In genomic region chr5:80783892-80784291, GRCm38 (mm10) we compare ENCODE assay signal across 17 mouse cellular contexts.
DNase-seq lines count a peak whose midpoint lies in the region; ATAC-seq lines count a peak whose summit lies in the region.
"Had no signal": no experiment of that assay in that cellular context is flagged by ENCODE, and none has a peak within 500 bp of the region (broad histone marks: within the 10 kb centered on the region; RNA-seq: fewer than 3 reads in every experiment).

No protein-coding gene starts in this region.

- H3K4me3 ChIP-seq in midbrain, embryonic 11.5 days (ENCODE audit: low read depth, low read length), result no peak overlapping the region
- H3K4me3 ChIP-seq in forebrain, embryonic 12.5 days (replicated peaks), result no peak overlapping the region
- H3K4me3 ChIP-seq in hindbrain, embryonic 13.5 days, result no peak overlapping the region
- H3K4me3 ChIP-seq: liver, embryonic 13.5 days had no signal

- H3K27ac ChIP-seq in midbrain, embryonic 11.5 days (ENCODE audit: low read depth, low read length), result no peak overlapping the region
- H3K27ac ChIP-seq in forebrain, embryonic 12.5 days, result no peak overlapping the region
- H3K27ac ChIP-seq in hindbrain, embryonic 13.5 days, result no peak overlapping the region
- H3K27ac ChIP-seq: hindbrain, postnatal 0 days; liver, embryonic 13.5 days had no signal

- no peaks in the 10 kb centered on the region for H3K9me3 ChIP-seq in midbrain, embryonic 11.5 days (ENCODE audit: control insufficient read depth, low read length)
- no peaks in the 10 kb centered on the region for H3K9me3 ChIP-seq in forebrain, embryonic 12.5 days
- H3K9me3 ChIP-seq in hindbrain, embryonic 13.5 days, result no peaks in the 10 kb centered on the region
- H3K9me3 ChIP-seq: liver, embryonic 13.5 days had no signal

- H3K27me3 ChIP-seq in midbrain, embryonic 11.5 days (ENCODE audit: control insufficient read depth, insufficient read depth, low read length), result no peaks in the 10 kb centered on the region
- no peaks in the 10 kb centered on the region for H3K27me3 ChIP-seq in forebrain, embryonic 12.5 days
- no peaks in the 10 kb centered on the region for H3K27me3 ChIP-seq in hindbrain, embryonic 13.5 days
- H3K27me3 ChIP-seq: liver, embryonic 13.5 days had no signal

- WGBS in midbrain, embryonic 11.5 days, result 81% methylated on average over 4 of the region's 4 CpGs
- 94% methylated on average over 4 of the region's 4 CpGs for WGBS in forebrain, embryonic 12.5 days
- WGBS in hindbrain, embryonic 13.5 days, result 93% methylated on average over 4 of the region's 4 CpGs

- H3K4me2 ChIP-seq in midbrain, embryonic 11.5 days, result no peak overlapping the region
- H3K4me2 ChIP-seq in forebrain, embryonic 12.5 days, result no peak overlapping the region
- no peak overlapping the region for H3K4me2 ChIP-seq in hindbrain, embryonic 13.5 days
- H3K4me2 ChIP-seq: liver, embryonic 13.5 days had no signal

- H3K36me3 ChIP-seq in midbrain, embryonic 11.5 days (ENCODE audit: control insufficient read depth, insufficient read depth, low read length), result no peaks in the 10 kb centered on the region
- H3K36me3 ChIP-seq in forebrain, embryonic 12.5 days (replicated peaks), result no peaks in the 10 kb centered on the region
- H3K36me3 ChIP-seq in hindbrain, embryonic 13.5 days, result no peaks in the 10 kb centered on the region
- H3K36me3 ChIP-seq: liver, embryonic 13.5 days had no signal

- H3K9ac ChIP-seq in midbrain, embryonic 11.5 days (ENCODE audit: low read length), result no peak overlapping the region
- no peak overlapping the region for H3K9ac ChIP-seq in forebrain, embryonic 12.5 days
- H3K9ac ChIP-seq in hindbrain, embryonic 13.5 days, result no peak overlapping the region
- H3K9ac ChIP-seq: liver, embryonic 13.5 days had no signal

- DNase-seq in left cerebral cortex, adult 11 months (ENCODE audit: low spot score), result peak; percentile 72
- no peak for DNase-seq in left cerebral cortex, postnatal 4 days
- peak; percentile 59 to 84 for DNase-seq in layer of hippocampus, adult 18-20 months (ENCODE audit: low spot score in 2 of 2)
- peak; percentile 75 to 88 for DNase-seq in left cerebral cortex, adult 9 months (ENCODE audit: low spot score in 2 of 2)
- peak; percentile 94 for DNase-seq in telencephalon, adult 2 months (ENCODE audit: low read depth, low spot score)
- no peak for DNase-seq in midbrain, embryonic 11.5 days (ENCODE audit: low spot score, missing footprints)
- DNase-seq: adrenal gland, postnatal 36 days; B cell, adult 2 months; cerebellum, adult 11-12 months; heart, adult 11 months; kidney, adult 8-10 months; liver, embryonic 13.5 days had no signal

- ATAC-seq in midbrain, embryonic 11.5 days (ENCODE audit: low FRiP score), result no peak
- no peak for ATAC-seq in forebrain, embryonic 12.5 days (ENCODE audit: low FRiP score)
- no peak for ATAC-seq in hindbrain, embryonic 13.5 days (ENCODE audit: low FRiP score)
- ATAC-seq: forebrain, embryonic 16.5 days; hindbrain, postnatal 0 days; lung, postnatal 0 days had no signal

- no peaks in the 10 kb centered on the region for H3K4me1 ChIP-seq in midbrain, embryonic 11.5 days (ENCODE audit: control insufficient read depth, insufficient read depth, low read length)
- no peaks in the 10 kb centered on the region for H3K4me1 ChIP-seq in forebrain, embryonic 12.5 days
- no peaks in the 10 kb centered on the region for H3K4me1 ChIP-seq in hindbrain, embryonic 13.5 days (replicated peaks)
- H3K4me1 ChIP-seq: liver, embryonic 13.5 days had no signal

- intact Hi-C loops in left cerebral cortex, postnatal 4 days (cut with DNase I), result no loop called here

Comparison
In these comparisons a context has a peak if more than half of its experiments do, and no peak if none do; other contexts are left out.
1. DNase-seq: peak in left cerebral cortex, adult 11 months (single experiment), layer of hippocampus, adult 18-20 months (2 of 2), left cerebral cortex, adult 9 months (2 of 2) and telencephalon, adult 2 months (single experiment); none in left cerebral cortex, postnatal 4 days (single experiment) and midbrain, embryonic 11.5 days (single experiment).